Mouse (Mus musculus) activated CD4-positive, CD25-positive, alpha-beta regulatory T cell (primary cell): ENCODE results near the gene Gm21981. TPM values are rescaled to one million over a fixed set of nuclear protein-coding genes. Genes with fewer than 3 reads are reported as not detected.

Source experiments
- polyA plus RNA-seq, 2 experiments: library from polyadenylated mRNA; unstranded; fragments of 100-300 nt; shearing (Covaris generic); gene quantifications; one replicate each; pipeline ENCODE4 v1.2.1; 2017

The Gm21981 gene
- polyA plus RNA-seq: under 1 TPM; 0.13 to 0.15 TPM

DNA sequence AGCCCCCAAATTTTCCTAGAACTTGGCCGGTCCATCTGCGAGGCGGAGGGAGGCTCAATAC lies at the start of gene Gm21981:
Gene Gm21981, minus strand, starts transcription at position 14 of the 61 bp plus-strand sequence.

DNA sequence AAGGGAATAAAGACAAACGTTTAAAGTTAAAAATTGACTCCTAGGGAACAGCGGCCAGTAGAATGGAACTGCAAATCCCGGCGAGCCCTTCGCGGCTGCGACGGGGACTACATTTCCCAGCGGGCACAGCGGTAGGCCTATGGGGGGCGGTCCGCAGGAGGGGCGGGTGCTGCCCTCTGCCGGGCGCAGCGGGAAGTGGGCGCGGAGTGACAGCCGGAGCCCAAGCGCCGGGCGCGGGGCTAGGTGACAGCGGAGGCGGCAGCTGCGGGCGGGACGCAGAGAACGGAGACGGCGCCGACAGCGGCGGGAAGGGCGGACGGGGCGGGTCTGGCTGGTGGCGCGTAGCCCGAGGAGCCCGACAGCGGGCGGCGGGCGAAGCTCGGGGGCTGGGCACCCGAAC lies 42.6 kb upstream of the Gm21981 start, which contains the start of gene Tfeb:
Gene Tfeb, plus strand, starts transcription at position 175 of the 400 bp plus-strand sequence.

DNA sequence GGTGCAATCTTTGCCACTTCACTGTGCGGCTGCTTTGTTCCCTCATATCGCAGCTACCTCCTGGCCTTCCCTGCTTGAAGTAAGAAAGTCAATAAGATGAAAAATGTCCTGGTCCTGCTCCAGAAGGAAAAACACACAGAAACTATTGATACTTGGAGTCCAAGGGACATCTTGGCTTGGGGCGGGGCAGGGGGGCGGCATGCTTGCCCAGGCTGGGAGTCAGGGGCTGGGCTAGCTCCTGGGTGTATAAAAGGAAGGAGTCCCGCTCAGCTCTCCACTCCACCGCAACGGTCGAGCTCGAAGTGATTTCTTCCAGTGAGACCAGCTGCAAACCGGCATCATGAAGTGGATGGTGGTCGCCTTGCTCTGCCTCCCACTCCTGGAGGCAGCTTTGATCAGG lies 32.3 kb upstream of the Gm21981 start, which contains the start of gene Pgc:
Gene Pgc, plus strand, starts transcription at position 277 of the 400 bp plus-strand sequence.

DNA sequence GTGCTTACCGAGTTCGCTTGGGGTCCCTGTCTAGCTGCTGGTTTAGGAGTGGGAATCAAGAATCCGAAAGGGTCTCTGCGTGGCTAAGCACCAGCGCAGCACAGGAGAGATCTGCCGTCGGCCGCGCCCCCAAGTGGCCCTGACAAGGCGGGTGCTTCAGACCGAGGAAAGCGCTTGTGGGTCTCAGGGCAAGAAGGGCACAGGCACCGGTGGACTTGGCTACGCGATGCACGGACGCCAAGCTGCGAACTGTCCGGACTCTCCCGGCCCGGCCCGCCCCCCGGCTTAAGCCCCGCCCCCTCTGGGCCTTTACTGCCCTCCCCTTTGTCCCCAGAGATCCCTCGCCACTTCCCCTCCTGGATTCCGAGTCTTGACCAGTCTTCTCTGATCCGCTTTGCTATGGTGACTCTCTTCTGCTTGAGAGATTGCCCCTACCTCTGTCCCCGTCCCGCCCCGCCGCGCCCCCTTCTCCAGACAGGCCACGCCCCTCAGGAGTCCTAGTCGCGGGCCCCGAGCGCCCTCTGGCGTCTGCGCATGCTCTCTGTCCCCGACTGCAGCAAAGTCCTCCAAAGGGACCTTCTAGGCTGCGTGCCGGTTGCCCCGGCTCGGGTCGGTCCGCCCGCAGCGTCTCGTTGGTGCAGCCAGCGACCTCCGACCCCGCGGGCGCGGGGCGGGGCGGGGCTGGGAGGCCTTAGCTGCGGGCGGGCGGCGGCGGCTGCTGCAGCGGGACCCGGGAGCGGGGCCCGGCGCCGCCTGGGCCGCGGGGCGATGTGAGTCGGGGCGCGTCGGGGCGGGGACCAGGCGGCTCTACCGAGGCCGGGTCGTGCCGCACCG lies 465 bp upstream of the Gm21981 start, which contains the start of gene Prickle4:
Gene Prickle4, minus strand, starts transcription at position 234 of the 834 bp plus-strand sequence.

DNA sequence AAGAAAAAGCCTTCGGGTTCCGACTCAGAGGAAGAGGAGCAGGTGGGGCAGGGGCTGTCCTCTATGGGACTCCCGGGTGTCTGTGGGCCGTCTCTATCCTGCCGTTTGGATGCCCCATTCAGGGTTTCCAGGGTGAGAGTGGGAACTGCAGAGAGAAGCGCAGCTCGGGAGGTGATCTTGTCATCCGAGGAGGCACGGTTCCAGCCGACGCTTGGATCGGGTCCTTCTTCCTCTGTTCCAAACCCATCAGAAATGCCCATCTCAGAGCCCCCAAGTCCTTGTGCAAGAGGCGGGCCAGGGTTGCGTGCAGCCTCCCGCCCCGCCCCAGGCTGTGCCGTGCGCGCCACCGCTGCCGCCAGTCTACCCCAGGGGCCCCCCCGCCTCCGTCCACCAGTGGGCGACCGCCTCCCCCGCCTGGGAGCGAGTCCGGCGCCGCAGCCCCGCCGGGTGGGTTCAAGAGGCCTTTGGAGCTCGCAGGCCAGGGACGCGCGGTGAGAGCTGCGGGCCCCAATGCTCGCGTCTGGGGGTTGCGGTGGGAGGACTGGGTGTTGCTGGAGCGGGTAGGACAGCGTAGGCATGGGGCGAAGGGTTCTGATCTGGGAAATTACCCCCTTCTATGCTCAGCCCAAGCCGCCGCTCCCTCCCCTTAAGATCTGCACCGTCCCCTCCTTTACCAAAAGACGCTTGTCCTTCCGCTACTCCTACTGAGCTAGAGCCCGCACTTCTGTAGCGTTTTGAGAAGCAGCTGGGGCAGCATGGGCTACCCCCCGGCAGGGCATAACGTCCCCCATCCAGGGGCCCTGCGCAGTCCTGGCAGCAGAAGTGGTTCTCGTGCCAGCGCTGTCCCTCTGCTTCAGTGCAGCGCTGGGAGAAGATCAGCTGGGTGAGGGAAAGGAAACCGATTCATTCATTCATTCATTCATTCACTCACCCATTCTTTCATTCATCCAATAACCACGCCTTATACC lies 5.4 kb downstream of the Gm21981 start, which contains the start of gene Frs3:
Gene Frs3, plus strand, starts transcription at position 423 of the 968 bp plus-strand sequence.

DNA sequence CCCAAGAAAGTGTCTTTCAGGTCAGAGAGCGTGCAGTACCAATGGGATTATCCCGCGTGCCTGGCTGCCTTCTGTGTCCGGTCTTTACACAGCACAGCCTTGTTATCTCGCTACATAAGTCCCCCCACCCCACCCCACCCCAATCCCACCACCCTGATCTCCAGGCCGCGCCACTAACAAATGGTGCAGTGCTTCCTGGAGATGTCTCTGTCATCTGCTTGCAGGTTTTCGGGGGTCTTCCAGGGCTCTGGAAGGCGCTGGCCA lies 6.0 kb downstream of the Gm21981 start, which contains the start of gene Tomm6:
Gene Tomm6, minus strand, starts transcription at position 43 of the 264 bp plus-strand sequence.

Other genes starting within 250 kb of the Gm21981 start
- gene Taf8, start 192.2 kb downstream of the Gm21981 start, polyA plus RNA-seq: 10 to 100 TPM; 47.3 to 53.6 TPM
- gene Ccnd3, start 189.4 kb downstream of the Gm21981 start, polyA plus RNA-seq: 100 to 1,000 TPM; 323 to 337 TPM
- 10 to 100 TPM; 11.5 to 15.4 TPM for gene Bysl, start 83.0 kb downstream of the Gm21981 start, polyA plus RNA-seq
- gene Med20, start 82.9 kb downstream of the Gm21981 start, polyA plus RNA-seq: 10 to 100 TPM; 27.6 to 37.3 TPM
- gene Gm20517, start 82.9 kb downstream of the Gm21981 start, polyA plus RNA-seq: 1 to 10 TPM; 1.7 to 2.2 TPM
- 1 to 10 TPM; 2.7 to 3.4 TPM for gene Usp49, start 63.8 kb downstream of the Gm21981 start, polyA plus RNA-seq
- gene Tomm6, start 6.1 kb downstream of the Gm21981 start, polyA plus RNA-seq: 100 to 1,000 TPM; 256 to 265 TPM
- gene Frs3, start 5.4 kb downstream of the Gm21981 start, polyA plus RNA-seq: 1 to 10 TPM in 1 of 2 experiments, under 1 TPM in 1; 0.67 to 2.3 TPM
- gene Prickle4, start 281 bp upstream of the Gm21981 start, polyA plus RNA-seq: not detected
- gene Pgc, start 32.4 kb upstream of the Gm21981 start, polyA plus RNA-seq: not detected
- 10 to 100 TPM; 26.7 to 44.4 TPM for gene Tfeb, start 42.6 kb upstream of the Gm21981 start, polyA plus RNA-seq
- under 1 TPM in 1 of 2 experiments, not detected in 1; 0.29 TPM for gene Mdfi, start 140.2 kb upstream of the Gm21981 start, polyA plus RNA-seq
- gene Foxp4, start 230.2 kb upstream of the Gm21981 start, polyA plus RNA-seq: 10 to 100 TPM; 27.8 to 33.6 TPM